Mouse (Mus musculus) lung, postnatal 0 days (tissue): ENCODE measurements around the gene Mri1.

ENCODE experiments used
- CTCF ChIP-seq: IDR thresholded peaks from 2 replicates; pipeline ENCODE4 v1.5.1; 2016; ENCODE audit warnings: antibody characterized with exemption, mild to moderate bottlenecking
- EP300 ChIP-seq: IDR thresholded peaks from 2 replicates; pipeline ENCODE4 v1.6.1; 2016; ENCODE audit warnings: antibody characterized with exemption, mild to moderate bottlenecking, control low read depth

- TF ChIP-seq CTCF = no peak
- no peak for TF ChIP-seq EP300
Measured at GRCm38 (mm10) chr8:84276447-84276846, 19.3 kb upstream of the Mri1 start.
